Mouse (Mus musculus) olfactory bulb, adult 2 months (tissue): ENCODE results near the gene Nacc1. TPM values are rescaled to one million over a fixed set of nuclear protein-coding genes. Genes with fewer than 3 reads are reported as not detected.
"Not testable (repeated sequence)": the region's sequence is repeated elsewhere in the genome, so short reads cannot be mapped to it uniquely, and the experiment has no call there.

Source experiments
- H3K27ac ChIP-seq: fragments of 200-500 bp; 2 replicates; pipeline ENCODE4 v1.5.1; 2012; ENCODE audit warnings: low read depth, low read length; ENCODE audit not compliant: insufficient read depth
- H3K4me1 ChIP-seq: fragments of 200-500 bp; 2 replicates; pipeline ENCODE4 v1.6.1; 2012; ENCODE audit warnings: low read length; ENCODE audit not compliant: control insufficient read depth, insufficient read depth
- H3K4me3 ChIP-seq: fragments of 200-500 bp; 2 replicates; pipeline ENCODE4 v1.5.1; 2012; ENCODE audit warnings: mild to moderate bottlenecking, low read depth, low read length, moderate library complexity; ENCODE audit not compliant: insufficient read depth
- CTCF ChIP-seq: fragments of 200-500 bp; IDR thresholded peaks from 2 replicates; pipeline ENCODE4 v1.5.1; 2012; ENCODE audit warnings: low read depth, mild to moderate bottlenecking, low read length, moderate library complexity; ENCODE audit not compliant: insufficient read depth
- POLR2A ChIP-seq: fragments of 200-500 bp; IDR thresholded peaks from 2 replicates; pipeline ENCODE4 v1.6.1; 2012; ENCODE audit warnings: mild to moderate bottlenecking, low read depth, low read length, moderate library complexity; ENCODE audit not compliant: insufficient read depth
- WGBS: fragments of 180-500 bp; shearing (Covaris S2); methylation state at CpG from one replicate; pipeline ENCODE4 v1.1.7; 2018; 5-methylcytosine and 5-hydroxymethylcytosine counted together
- polyA plus RNA-seq: library from polyadenylated mRNA; stranded (reverse); fragments of >200 nt; gene quantifications from 2 replicates; pipeline ENCODE4 v1.2.4, GENCODE M21; 2012; ENCODE audit warnings: low replicate concordance; ENCODE audit not compliant: missing spikeins, insufficient read depth, insufficient read length

Gene Nacc1
- polyA plus RNA-seq, 1 experiment: not detected

GRCm38 (mm10) chr8:84635397-84636050 lies 52.1 kb downstream of the Nacc1 start:
- WGBS: 74% methylated on average over 14 of the region's 14 CpGs

GRCm38 (mm10) chr8:84634849-84635304 lies 52.8 kb downstream of the Nacc1 start:
- no peak overlapping the region for H3K27ac ChIP-seq
- no peak overlapping the region for H3K4me3 ChIP-seq
- 57% methylated on average over 9 of the region's 9 CpGs for WGBS
- H3K4me1 ChIP-seq: peaks cover 5% of the 10 kb centered on the region
- TF ChIP-seq CTCF (no peak), POLR2A (no peak)

More at GRCm38 (mm10) chr8:84635397-84636050, 52.1 kb downstream of the Nacc1 start:
- H3K4me1 ChIP-seq: peaks cover 5% of the 10 kb centered on the region
- H3K27ac ChIP-seq: no peak overlapping the region
- H3K4me3 ChIP-seq: no peak overlapping the region
- TF ChIP-seq POLR2A (no peak), CTCF (no peak)

- 59% methylated on average over 10 of the region's 10 CpGs for WGBS
- Histone ChIP-seq H3K4me3 (no peak overlapping the region), H3K4me1 (peaks cover 5% of the 10 kb centered on the region), H3K27ac (no peak overlapping the region)
- TF ChIP-seq CTCF (no peak), POLR2A (no peak)
Measured at GRCm38 (mm10) chr8:84633841-84634584, 53.6 kb downstream of the Nacc1 start.

GRCm38 (mm10) chr8:84631813-84632212 lies 55.8 kb downstream of the Nacc1 start:
- WGBS: 95% methylated on average over 4 of the region's 4 CpGs
- TF ChIP-seq CTCF: no peak
- TF ChIP-seq POLR2A: no peak
- Histone ChIP-seq H3K4me3 (no peak overlapping the region), H3K27ac (no peak overlapping the region), H3K4me1 (no peaks in the 10 kb centered on the region)

GRCm38 (mm10) chr8:84630145-84630544 lies 57.5 kb downstream of the Nacc1 start:
- H3K4me3 ChIP-seq: no peak overlapping the region
- H3K4me1 ChIP-seq: no peaks in the 10 kb centered on the region
- 83% methylated on average over 4 of the region's 4 CpGs for WGBS
- no peak overlapping the region for H3K27ac ChIP-seq
- TF ChIP-seq POLR2A: no peak
- TF ChIP-seq CTCF: no peak

GRCm38 (mm10) chr8:84629586-84629985 lies 58.1 kb downstream of the Nacc1 start:
- Histone ChIP-seq H3K27ac (no peak overlapping the region), H3K4me3 (no peak overlapping the region), H3K4me1 (no peaks in the 10 kb centered on the region)
- TF ChIP-seq POLR2A: no peak
- TF ChIP-seq CTCF: no peak
- 84% methylated on average over 11 of the region's 11 CpGs for WGBS

GRCm38 (mm10) chr8:84623425-84623824 lies 64.2 kb downstream of the Nacc1 start:
- 80% methylated on average over 4 of the region's 4 CpGs for WGBS
- not testable (repeated sequence) for H3K27ac ChIP-seq, H3K4me1 ChIP-seq

GRCm38 (mm10) chr8:84621102-84621625 lies 66.5 kb downstream of the Nacc1 start:
- Histone ChIP-seq H3K4me1 (0 out of 2 replicates have a peak, but pooled peaks cover under 1% of the 10 kb centered on the region), H3K27ac (no peak overlapping the region), H3K4me3 (no peak overlapping the region)
- TF ChIP-seq POLR2A: no peak
- no peak for TF ChIP-seq CTCF
- 80% methylated on average over 8 of the region's 8 CpGs for WGBS

More at GRCm38 (mm10) chr8:84623425-84623824, 64.2 kb downstream of the Nacc1 start:
- not testable (repeated sequence) for H3K4me3 ChIP-seq

Other genes with a start within 250 kb of the Nacc1 start
- gene Ier2, start 25.0 kb downstream of the Nacc1 start, polyA plus RNA-seq: not detected in 2 replicates
- gene Trmt1, start 1.6 kb downstream of the Nacc1 start, polyA plus RNA-seq: not detected in 2 replicates
- gene Lyl1, start 13.6 kb upstream of the Nacc1 start, polyA plus RNA-seq: not detected in 2 replicates
- not detected in 2 replicates for gene G430095P16Rik, start 35.1 kb upstream of the Nacc1 start, polyA plus RNA-seq
- not detected in 2 replicates for gene Nfix, start 112.5 kb upstream of the Nacc1 start, polyA plus RNA-seq
- not detected in 2 replicates for gene Dand5, start 135.0 kb upstream of the Nacc1 start, polyA plus RNA-seq
- gene Gadd45gip1, start 143.7 kb upstream of the Nacc1 start, polyA plus RNA-seq: not detected in 2 replicates
- not detected in 2 replicates for gene Rad23a, start 152.8 kb upstream of the Nacc1 start, polyA plus RNA-seq
- 225 TPM in 1 of 2 replicates, not detected in the other for gene Calr, start 159.1 kb upstream of the Nacc1 start, polyA plus RNA-seq
- not detected in 2 replicates for gene Farsa, start 169.1 kb upstream of the Nacc1 start, polyA plus RNA-seq
- not detected in 2 replicates for gene Syce2, start 184.2 kb upstream of the Nacc1 start, polyA plus RNA-seq
- not detected in 2 replicates for gene Gcdh, start 206.1 kb upstream of the Nacc1 start, polyA plus RNA-seq
- gene Klf1, start 214.1 kb upstream of the Nacc1 start, polyA plus RNA-seq: not detected in 2 replicates
- gene Dnase2a, start 220.7 kb upstream of the Nacc1 start, polyA plus RNA-seq: not detected in 2 replicates
- not detected in 2 replicates for gene Mast1, start 249.5 kb upstream of the Nacc1 start, polyA plus RNA-seq